Mouse (Mus musculus) lung, embryonic 16.5 days (tissue): ENCODE results near the gene P2rx5. TPM values are rescaled to one million over a fixed set of nuclear protein-coding genes. Genes with fewer than 3 reads are reported as not detected.
A peak's percentile ranks its signal among the peaks of the same experiment; 100 is the strongest.

Experiments used
- ATAC-seq: fragments of 200-750 bp; cut with Nextera tagmentation; 2 replicates; pipeline ENCODE4 v1.8.0; 2017; ENCODE audit warnings: low read depth, mild to moderate bottlenecking, moderate library complexity
- H3K27ac ChIP-seq: fragments of 300-500 bp; sonication (generic); 2 replicates; pipeline ENCODE4 v1.5.1; 2014; ENCODE audit warnings: mild to moderate bottlenecking, control low read depth, low read length
- H3K27me3 ChIP-seq: fragments of 300-500 bp; sonication (generic); 2 replicates; pipeline ENCODE4 v1.6.1; 2014; ENCODE audit warnings: low read depth, low read length, mixed read lengths; ENCODE audit not compliant: control insufficient read depth, insufficient read depth
- H3K36me3 ChIP-seq: fragments of 300-500 bp; sonication (generic); 2 replicates; pipeline ENCODE4 v1.6.1; 2014; ENCODE audit warnings: low read length; ENCODE audit not compliant: control insufficient read depth, insufficient read depth
- H3K4me1 ChIP-seq: fragments of 300-500 bp; sonication (generic); replicated peaks from 2 replicates; pipeline ENCODE4 v1.6.1; 2014; ENCODE audit warnings: low read length, mixed read lengths; ENCODE audit not compliant: control insufficient read depth, insufficient read depth
- H3K4me2 ChIP-seq: fragments of 300-500 bp; sonication (generic); 2 replicates; pipeline ENCODE4 v1.6.1; 2014; ENCODE audit warnings: low read depth, low read length, control low read depth
- H3K4me3 ChIP-seq: fragments of 300-500 bp; sonication (generic); 2 replicates; pipeline ENCODE4 v1.5.1; 2014; ENCODE audit warnings: mild to moderate bottlenecking, low read length, control low read depth
- H3K9ac ChIP-seq: fragments of 300-500 bp; sonication (generic); 2 replicates; pipeline ENCODE4 v1.6.1; 2014; ENCODE audit warnings: low read length, control low read depth
- H3K9me3 ChIP-seq: fragments of 300-500 bp; sonication (generic); 2 replicates; pipeline ENCODE4 v1.6.1; 2016; ENCODE audit warnings: low read length; ENCODE audit not compliant: control insufficient read depth
- WGBS: fragments of 180-500 bp; shearing (Covaris S2); extraction: QIAGEN DNeasy Blood & Tissue Kit; methylation state at CpG from one replicate; pipeline ENCODE4 v1.1.7; 2014; 5-methylcytosine and 5-hydroxymethylcytosine counted together
- polyA plus RNA-seq: library from polyadenylated mRNA; unstranded; fragments of >200 nt; fragmentation: Nextera tagmentation; extraction: Ambion mirVana; gene quantifications from 2 replicates; pipeline ENCODE4 v1.2.1, GENCODE M21; 2015

The P2rx5 gene
- polyA plus RNA-seq, 1 experiment from 2014 or later, result 0.18 TPM

DNA sequence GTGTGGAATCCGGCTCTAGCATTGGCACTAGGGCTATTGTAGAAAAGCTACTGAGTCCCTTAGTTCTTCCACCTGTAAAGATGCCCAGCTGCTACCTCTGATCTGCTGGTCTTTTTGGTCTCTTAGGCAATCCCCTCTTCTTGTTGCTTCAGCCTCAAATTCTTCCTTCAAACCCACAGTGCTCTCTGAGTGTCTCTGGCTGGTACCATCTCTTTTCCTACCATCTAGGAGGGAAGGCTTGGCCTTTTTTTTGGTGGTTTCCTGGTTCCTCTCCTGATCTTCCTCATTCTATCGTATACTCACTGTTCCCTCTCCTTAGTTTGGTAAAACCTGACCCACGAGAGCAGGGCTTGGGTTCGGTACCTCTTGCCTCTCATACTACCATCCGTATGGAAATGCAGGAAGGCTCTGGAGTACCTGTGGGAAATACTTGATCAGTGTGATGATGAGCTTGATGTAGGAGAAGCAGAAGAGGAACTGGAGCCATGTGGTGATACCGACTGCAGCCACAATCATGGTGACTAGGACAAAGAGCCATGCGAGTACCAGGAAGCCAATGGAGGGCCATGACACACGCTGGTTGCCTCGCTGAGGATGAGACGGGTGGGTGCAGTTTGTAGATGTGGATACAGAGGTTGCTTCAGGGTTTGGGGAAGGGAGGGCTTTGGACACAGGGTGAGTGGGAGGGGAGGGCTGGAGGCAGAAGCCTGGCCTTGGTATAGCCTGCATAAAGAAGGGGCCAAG, 25.8 kb downstream of the P2rx5 start:
- Histone ChIP-seq H3K4me1 (no peaks in the 10 kb centered on the region), H3K9ac (no peak overlapping the region), H3K27me3 (no peaks in the 10 kb centered on the region), H3K36me3 (peaks cover 19% of the 10 kb centered on the region), H3K4me3 (no peak overlapping the region), H3K27ac (no peak overlapping the region), H3K4me2 (no peak overlapping the region), H3K9me3 (no peaks in the 10 kb centered on the region)
- 0 out of 2 replicates have a peak, but pooled peaks have one; percentile 5 for ATAC-seq
- WGBS, result 85% methylated on average over 10 of the region's 10 CpGs

DNA sequence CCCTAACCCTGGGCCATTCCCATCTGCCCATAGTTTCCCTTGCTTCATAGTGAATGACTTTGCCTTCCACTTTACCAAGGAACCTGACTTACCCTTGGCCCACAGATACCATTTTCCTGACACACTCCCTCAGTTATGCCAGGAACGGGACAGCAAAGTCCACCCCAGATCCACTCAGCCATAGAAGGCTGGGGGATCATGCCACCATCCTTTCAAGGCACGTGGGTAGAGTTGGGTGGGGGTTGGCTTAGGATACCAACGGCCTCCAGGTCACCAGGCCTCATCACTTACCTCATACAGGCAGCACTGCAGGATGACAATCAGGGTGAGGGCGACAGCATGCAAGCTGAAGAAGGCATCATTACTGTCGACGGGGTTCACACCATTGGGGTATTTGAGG, 27.0 kb downstream of the P2rx5 start:
- Histone ChIP-seq H3K4me1 (no peaks in the 10 kb centered on the region), H3K4me2 (no peak overlapping the region), H3K36me3 (peaks cover 17% of the 10 kb centered on the region), H3K27me3 (no peaks in the 10 kb centered on the region), H3K9ac (no peak overlapping the region), H3K9me3 (no peaks in the 10 kb centered on the region), H3K4me3 (no peak overlapping the region), H3K27ac (no peak overlapping the region)
- ATAC-seq, result no peak
- 79% methylated on average over 6 of the region's 6 CpGs for WGBS

DNA sequence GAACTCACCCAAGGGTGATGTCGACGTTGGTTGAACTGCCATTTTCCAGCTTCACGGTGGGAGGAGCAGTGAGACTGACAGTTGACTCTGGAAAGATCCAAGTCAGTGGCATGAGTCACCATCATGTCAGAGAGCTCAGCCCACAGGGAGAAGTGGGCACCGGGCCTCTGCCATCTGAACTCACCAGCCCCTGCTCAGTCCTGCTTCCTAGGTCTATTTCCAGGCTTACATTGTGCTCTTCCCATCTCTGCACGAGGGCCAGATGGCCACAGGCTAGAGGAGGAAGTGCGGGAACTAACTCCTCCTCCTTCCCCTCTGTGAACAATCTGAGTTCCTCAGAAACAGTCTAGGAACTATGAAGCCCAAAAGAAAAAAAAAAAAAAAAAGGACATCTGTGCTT, 32.8 kb downstream of the P2rx5 start:
- 74% methylated on average over 6 of the region's 6 CpGs for WGBS
- ATAC-seq, result no peak
- H3K4me1 ChIP-seq, result peaks cover 2% of the 10 kb centered on the region; the same call in 1 of the 2 replicates

DNA sequence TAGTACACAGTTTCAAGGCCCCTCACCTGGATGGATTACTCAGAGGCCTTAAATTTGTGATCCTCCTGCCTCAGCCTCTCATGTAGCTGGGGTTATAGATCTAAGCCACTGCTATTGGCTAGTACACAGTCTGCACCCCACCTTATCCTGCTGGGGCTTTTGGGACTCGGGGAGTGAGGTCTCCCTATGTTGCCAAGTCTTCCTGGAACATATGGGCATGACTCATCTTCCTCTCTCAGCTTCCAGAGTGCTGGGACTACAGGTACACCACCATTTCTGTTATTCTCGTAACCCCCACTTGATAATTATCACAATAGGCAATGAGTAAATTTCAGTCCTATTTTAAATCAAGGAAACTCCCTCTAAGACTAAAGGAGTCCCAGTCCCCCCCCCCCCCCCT, 34.2 kb downstream of the P2rx5 start:
- H3K27me3 ChIP-seq, result no peaks in the 10 kb centered on the region
- H3K4me2 ChIP-seq, result no peak overlapping the region
- no peaks in the 10 kb centered on the region for H3K9me3 ChIP-seq
- H3K4me3 ChIP-seq, result no peak overlapping the region
- H3K9ac ChIP-seq, result no peak overlapping the region
- WGBS, result 73% methylated on average over 2 of the region's 2 CpGs
- ATAC-seq, result no peak
- H3K4me1 ChIP-seq, result peaks cover 8% of the 10 kb centered on the region
- H3K27ac ChIP-seq, result no peak overlapping the region
- H3K36me3 ChIP-seq, result peaks cover 11% of the 10 kb centered on the region

More for the DNA sequence above, 32.8 kb downstream of the P2rx5 start:
- Histone ChIP-seq H3K27ac (no peak overlapping the region), H3K9me3 (no peaks in the 10 kb centered on the region), H3K36me3 (peaks cover 11% of the 10 kb centered on the region), H3K4me3 (no peak overlapping the region), H3K27me3 (no peaks in the 10 kb centered on the region), H3K4me2 (no peak overlapping the region), H3K9ac (no peak overlapping the region)

DNA sequence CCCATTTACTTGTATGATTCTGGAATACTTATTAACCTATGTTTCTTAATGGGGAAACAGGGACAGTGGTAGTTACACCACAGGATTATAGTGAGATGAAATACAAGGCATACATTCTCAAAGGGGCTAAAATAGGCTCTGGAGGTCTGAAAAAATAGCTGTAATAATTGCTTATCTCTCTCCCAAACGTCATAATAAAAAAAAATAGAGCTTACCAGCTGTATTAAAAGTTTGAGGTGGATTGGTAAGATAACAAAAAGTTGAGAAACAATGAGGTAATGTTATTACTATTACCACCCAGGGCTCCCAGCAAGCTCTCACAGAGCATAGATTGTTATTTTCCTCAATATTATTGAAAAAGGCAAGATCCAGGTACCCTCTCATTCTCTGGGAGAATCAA, 38.0 kb downstream of the P2rx5 start:
- peaks cover 12% of the 10 kb centered on the region for H3K4me1 ChIP-seq
- H3K9ac ChIP-seq, result peak overlapping the region; percentile 88
- 2% methylated on average over 1 of the region's 1 CpGs for WGBS
- peak overlapping the region; percentile 90 for H3K4me2 ChIP-seq
- no peaks in the 10 kb centered on the region for H3K9me3 ChIP-seq
- no peaks in the 10 kb centered on the region for H3K27me3 ChIP-seq
- no peak overlapping the region for H3K27ac ChIP-seq
- peaks cover 3% of the 10 kb centered on the region; the same call in 1 of the 2 replicates for H3K36me3 ChIP-seq
- ATAC-seq, result no peak
- peak overlapping the region; percentile 64 for H3K4me3 ChIP-seq

DNA sequence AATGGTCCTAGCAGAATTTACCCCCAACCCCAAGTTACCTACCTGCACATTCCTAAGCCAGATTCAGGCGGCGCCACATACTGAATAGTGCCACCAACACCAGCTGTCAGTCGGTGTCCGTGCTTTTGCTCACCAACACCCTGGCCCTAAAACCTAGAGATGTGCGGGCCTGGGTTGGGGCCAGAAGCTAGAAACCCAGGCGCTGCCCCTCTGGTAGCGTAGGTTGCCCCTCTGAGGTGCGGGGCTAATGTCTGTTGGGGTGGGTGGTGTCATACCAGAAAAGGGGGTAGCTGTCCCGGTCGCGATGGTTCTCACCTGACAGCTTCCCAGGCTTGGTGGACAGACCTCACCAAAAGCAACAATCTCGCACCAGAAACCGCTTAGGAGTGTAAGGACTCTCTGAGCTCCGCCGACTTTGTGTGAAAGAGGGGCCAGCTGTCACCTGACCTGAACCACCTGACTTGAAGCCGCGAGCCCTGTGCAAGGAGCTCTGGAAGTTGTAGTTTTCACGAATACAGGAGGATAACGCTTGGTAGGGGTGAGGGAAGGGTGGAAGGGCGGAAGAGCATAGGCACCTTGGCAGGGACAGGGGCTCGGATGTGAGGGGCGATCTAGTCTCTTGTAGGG, 38.5 kb downstream of the P2rx5 start, which contains the start of gene Ctns:
Gene Ctns (minus strand): TSS at position 440 of the 627 bp plus-strand sequence.
- no peaks in the 10 kb centered on the region for H3K27me3 ChIP-seq
- peak within 1 kb of the TSS; percentile 90 for H3K4me2 ChIP-seq
- under 1% methylated on average over 22 of the region's 22 CpGs for WGBS
- H3K27ac ChIP-seq, result peak within 1 kb of the TSS; percentile 30; the same call in 1 of the 2 replicates
- H3K9ac ChIP-seq, result peak within 1 kb of the TSS; percentile 88
- peaks cover 12% of the 10 kb centered on the region for H3K4me1 ChIP-seq
- peak within 1 kb of the TSS; percentile 64 for H3K4me3 ChIP-seq
- no peaks in the 10 kb centered on the region for H3K9me3 ChIP-seq
- ATAC-seq, result peak; percentile 94
- H3K36me3 ChIP-seq, result peaks cover 3% of the 10 kb centered on the region; the same call in 1 of the 2 replicates

DNA sequence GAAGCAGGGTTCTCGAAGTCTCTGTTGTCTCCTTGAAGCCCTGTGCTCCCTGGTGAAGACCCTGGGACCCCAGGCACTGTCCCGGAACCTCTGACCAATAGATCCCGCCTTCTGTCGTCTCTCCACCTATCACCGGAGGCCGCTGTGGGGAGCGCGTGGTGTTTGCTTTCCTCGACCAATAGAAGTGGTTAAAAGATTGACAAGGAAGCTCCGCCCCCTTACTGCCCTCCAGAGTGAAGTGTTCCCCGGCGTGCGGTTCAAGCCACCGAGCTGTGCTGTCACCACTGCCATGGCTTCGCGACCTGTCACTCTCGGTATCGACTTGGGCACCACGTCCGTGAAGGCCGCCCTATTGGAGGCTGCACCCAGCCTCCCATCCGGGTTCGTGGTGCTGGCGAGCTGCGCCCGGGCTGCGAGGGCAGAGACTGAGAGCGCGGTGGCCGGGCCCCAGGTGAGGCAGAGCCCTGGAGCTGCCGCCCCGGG, 39.0 kb downstream of the P2rx5 start, which contains the start of gene Shpk:
Gene Shpk (plus strand): TSS at position 231 of the 483 bp plus-strand sequence.
- peak; percentile 98 for ATAC-seq
- Histone ChIP-seq H3K9ac (peak within 1 kb of the TSS; percentile 88), H3K4me1 (peaks cover 12% of the 10 kb centered on the region), H3K36me3 (peaks cover 3% of the 10 kb centered on the region; the same call in 1 of the 2 replicates), H3K9me3 (no peaks in the 10 kb centered on the region), H3K4me3 (peak within 1 kb of the TSS; percentile 64), H3K27me3 (no peaks in the 10 kb centered on the region), H3K27ac (peak within 1 kb of the TSS; percentile 30; the same call in 1 of the 2 replicates), H3K4me2 (peak within 1 kb of the TSS; percentile 90)
- under 1% methylated on average over 32 of the region's 32 CpGs for WGBS

DNA sequence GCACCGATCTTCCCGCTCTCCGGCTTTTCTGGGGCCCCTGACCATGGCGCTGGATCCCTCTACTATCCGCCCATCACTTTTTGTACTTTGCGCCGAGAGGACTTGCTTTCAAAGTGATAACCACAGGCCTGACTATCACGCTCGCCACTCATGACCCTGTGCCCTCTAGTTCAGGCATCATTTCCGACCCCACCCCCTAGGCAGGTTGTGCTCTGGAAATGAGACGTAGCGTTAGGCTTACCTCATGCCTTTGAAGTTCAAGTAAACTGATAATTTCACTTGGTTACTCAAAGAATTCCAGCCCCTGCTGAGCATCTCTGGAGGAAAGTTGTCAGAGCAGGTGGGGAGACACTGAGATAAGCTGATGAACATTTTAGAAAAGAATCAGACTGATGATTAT, 39.7 kb downstream of the P2rx5 start:
- no peak for ATAC-seq
- H3K27ac ChIP-seq, result no peak overlapping the region
- peak overlapping the region; percentile 64 for H3K4me3 ChIP-seq
- peaks cover 3% of the 10 kb centered on the region; the same call in 1 of the 2 replicates for H3K36me3 ChIP-seq
- H3K27me3 ChIP-seq, result no peaks in the 10 kb centered on the region
- no peaks in the 10 kb centered on the region for H3K9me3 ChIP-seq
- H3K9ac ChIP-seq, result peak overlapping the region; percentile 88
- 4% methylated on average over 12 of the region's 12 CpGs for WGBS
- peaks cover 12% of the 10 kb centered on the region for H3K4me1 ChIP-seq
- peak overlapping the region; percentile 90 for H3K4me2 ChIP-seq

DNA sequence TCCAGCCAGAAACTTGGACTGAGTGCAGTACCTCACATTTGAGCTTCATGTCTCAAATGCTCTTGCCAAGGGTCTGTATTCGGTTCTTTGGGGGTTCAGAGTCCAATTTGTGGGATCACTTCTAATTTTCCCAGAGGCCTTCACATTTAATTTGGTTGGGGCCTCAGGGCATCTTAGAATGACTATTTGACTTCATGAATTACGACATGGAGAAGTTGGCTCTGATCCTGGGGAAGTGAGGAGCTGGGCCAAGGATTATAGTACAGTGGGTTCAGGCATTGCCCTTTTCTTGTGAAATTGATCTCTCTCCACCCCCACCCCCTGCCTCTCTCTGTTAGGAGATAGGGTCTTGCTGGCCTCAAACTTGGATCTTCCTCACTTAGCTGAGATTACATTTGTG, 40.8 kb downstream of the P2rx5 start:
- H3K9me3 ChIP-seq, result no peaks in the 10 kb centered on the region
- H3K9ac ChIP-seq, result no peak overlapping the region
- no peaks in the 10 kb centered on the region for H3K36me3 ChIP-seq
- no peak overlapping the region for H3K4me2 ChIP-seq
- H3K4me3 ChIP-seq, result no peak overlapping the region
- H3K27ac ChIP-seq, result no peak overlapping the region
- no peaks in the 10 kb centered on the region for H3K27me3 ChIP-seq
- no peak for ATAC-seq
- WGBS, result 61% methylated on average over 2 of the region's 2 CpGs
- H3K4me1 ChIP-seq, result peaks cover 12% of the 10 kb centered on the region
